Mouse (Mus musculus): ENCODE measurements at regions not wholly inside any gene's neighbourhood (a gene's known extent, or its start where the extent isn't known, plus 50 kb on each side); places are given as distances from the start of the nearest gene placed in this dataset.

- TF ChIP-seq POLR2A (IDR thresholded peaks at IDR 0.05; ENCODE audit: control insufficient read depth, low read depth, low read length) (no peak), CTCF (IDR thresholded peaks at IDR 0.05; ENCODE audit: control insufficient read depth, insufficient read depth, insufficient replicate concordance, low read depth, low read length) (no peak)
Observed at GRCm38 (mm10) chr1:57617316-57617715, 156.6 kb upstream of the Spats2l start.

Measured in testis, adult 2 months (tissue).